Mouse (Mus musculus) small intestine, adult 2 months (tissue): ENCODE results near the gene Gm20458.

ENCODE experiments used
- CTCF ChIP-seq: fragments of 200-500 bp; IDR thresholded peaks from 2 replicates; pipeline ENCODE4 v1.5.1; 2012; ENCODE audit warnings: low read depth, mild to moderate bottlenecking, control low read depth, inconsistent platforms, low read length, moderate library complexity, mixed read lengths; ENCODE audit not compliant: insufficient replicate concordance, insufficient read length; ENCODE audit errors: extremely low read depth
- POLR2A ChIP-seq: fragments of 200-500 bp; IDR thresholded peaks from 2 replicates; pipeline ENCODE4 v1.6.1; 2012; ENCODE audit warnings: low read depth, mild to moderate bottlenecking, control low read depth, inconsistent platforms, low read length, moderate library complexity

- TF ChIP-seq POLR2A, result no peak
- no peak for TF ChIP-seq CTCF
Measured at GRCm38 (mm10) chr2:164431676-164432465, 28.9 kb upstream of the Gm20458 start.
